Mouse (Mus musculus) stomach, postnatal 0 days (tissue): ENCODE measurements at regions not wholly inside any gene's neighbourhood (a gene's known extent, or its start where the extent isn't known, plus 50 kb on each side); places are given as distances from the start of the nearest gene placed in this dataset.

Experiments
- ATAC-seq: fragments of 200-750 bp; cut with Nextera tagmentation; 2 replicates; pipeline ENCODE4 v1.8.0; 2017; ENCODE audit not compliant: low FRiP score, low TSS enrichment
- DNase-seq: peaks from one replicate; pipeline ENCODE4 v3.0.0-alpha.2; 2016; ENCODE audit warnings: low spot score
- H3K27ac ChIP-seq: fragments of 300-500 bp; sonication (generic); replicated peaks from 2 replicates; pipeline ENCODE4 v1.5.1; 2014; ENCODE audit warnings: mild to moderate bottlenecking, control low read depth
- H3K27me3 ChIP-seq: fragments of 300-500 bp; sonication (generic); 2 replicates; pipeline ENCODE4 v1.6.1; 2014; ENCODE audit warnings: low read length; ENCODE audit not compliant: control insufficient read depth, insufficient read depth
- H3K36me3 ChIP-seq: fragments of 300-500 bp; sonication (generic); 2 replicates; pipeline ENCODE4 v1.6.1; 2014; ENCODE audit warnings: low read length, mixed read lengths; ENCODE audit not compliant: control insufficient read depth, insufficient read depth
- H3K4me1 ChIP-seq: fragments of 300-500 bp; sonication (generic); replicated peaks from 2 replicates; pipeline ENCODE4 v1.6.1; 2014; ENCODE audit warnings: antibody characterized with exemption; ENCODE audit not compliant: control insufficient read depth, insufficient read depth
- H3K4me2 ChIP-seq: fragments of 300-500 bp; sonication (generic); replicated peaks from 2 replicates; pipeline ENCODE4 v1.6.1; 2014; ENCODE audit warnings: low read depth, mild to moderate bottlenecking, control low read depth, moderate library complexity
- H3K4me3 ChIP-seq: fragments of 300-500 bp; sonication (generic); 2 replicates; pipeline ENCODE4 v1.5.1; 2014; ENCODE audit warnings: low read depth, low read length, control low read depth
- H3K9ac ChIP-seq: fragments of 300-500 bp; sonication (generic); 2 replicates; pipeline ENCODE4 v1.6.1; 2014; ENCODE audit warnings: mild to moderate bottlenecking, low read length, control low read depth, mixed read lengths
- H3K9me3 ChIP-seq: fragments of 300-500 bp; sonication (generic); 2 replicates; pipeline ENCODE4 v1.6.1; 2016; ENCODE audit warnings: low read length; ENCODE audit not compliant: control insufficient read depth
- CTCF ChIP-seq: IDR thresholded peaks from 2 replicates; pipeline ENCODE4 v1.5.1; 2016; ENCODE audit warnings: antibody characterized with exemption, low read depth, mild to moderate bottlenecking, moderate library complexity
- EP300 ChIP-seq: optimal IDR thresholded peaks from 2 replicates; pipeline ENCODE3; 2016; ENCODE audit warnings: antibody characterized with exemption
- WGBS: fragments of 180-500 bp; shearing (Covaris S2); extraction: QIAGEN DNeasy Blood & Tissue Kit; methylation state at CpG from one replicate; pipeline ENCODE4 v1.1.7; 2014; 5-methylcytosine and 5-hydroxymethylcytosine counted together

- no peak for DNase-seq
- Histone ChIP-seq H3K9ac (no peak overlapping the region), H3K36me3 (no peaks in the 10 kb centered on the region), H3K27me3 (no peaks in the 10 kb centered on the region), H3K9me3 (no peaks in the 10 kb centered on the region), H3K4me1 (no peaks in the 10 kb centered on the region), H3K4me2 (no peak overlapping the region), H3K4me3 (no peak overlapping the region), H3K27ac (no peak overlapping the region)
- no peak for TF ChIP-seq CTCF
- TF ChIP-seq EP300: no peak
- whole genome bisulfite sequencing: 57% methylated on average over 3 of the region's 3 CpGs
- no peak for ATAC-seq
These were observed 311.7 kb downstream of the Actr3 start for GRCm38 (mm10) chr1:125123861-125124260.

GRCm38 (mm10) chr1:125100596-125100995, 334.9 kb downstream of the Actr3 start:
- Histone ChIP-seq H3K9me3 (no peaks in the 10 kb centered on the region), H3K36me3 (no peaks in the 10 kb centered on the region), H3K27ac (no peak overlapping the region), H3K4me2 (no peak overlapping the region), H3K4me1 (no peaks in the 10 kb centered on the region), H3K9ac (no peak overlapping the region), H3K27me3 (no peaks in the 10 kb centered on the region), H3K4me3 (no peak overlapping the region)
- ATAC-seq (no peak), DNase-seq (no peak)
- no peak for TF ChIP-seq EP300
- no peak for TF ChIP-seq CTCF
- WGBS: 72% methylated on average over 2 of the region's 2 CpGs

- Histone ChIP-seq H3K36me3 (no peaks in the 10 kb centered on the region), H3K4me3 (no peak overlapping the region), H3K27me3 (no peaks in the 10 kb centered on the region), H3K4me1 (no peaks in the 10 kb centered on the region), H3K9me3 (no peaks in the 10 kb centered on the region), H3K9ac (no peak overlapping the region), H3K4me2 (no peak overlapping the region), H3K27ac (no peak overlapping the region)
- ATAC-seq (no peak), DNase-seq (no peak)
- WGBS: 76% methylated on average over 4 of the region's 4 CpGs
- TF ChIP-seq CTCF (no peak), EP300 (no peak)
These were observed 350.6 kb downstream of the Actr3 start for GRCm38 (mm10) chr1:125084906-125085305.

GRCm38 (mm10) chr1:125039572-125040326, 395.8 kb downstream of the Actr3 start:
- TF ChIP-seq CTCF (no peak), EP300 (no peak)
- Histone ChIP-seq H3K36me3 (no peaks in the 10 kb centered on the region), H3K4me2 (no peak overlapping the region), H3K4me1 (no peaks in the 10 kb centered on the region), H3K9me3 (no peaks in the 10 kb centered on the region), H3K27me3 (no peaks in the 10 kb centered on the region), H3K27ac (no peak overlapping the region), H3K4me3 (no peak overlapping the region), H3K9ac (no peak overlapping the region)
- DNase-seq (peak; percentile 12), ATAC-seq (no peak)
- WGBS: 46% methylated on average over 4 of the region's 4 CpGs

GRCm38 (mm10) chr1:125013301-125013700, 422.2 kb downstream of the Actr3 start:
- Histone ChIP-seq H3K9me3 (no peaks in the 10 kb centered on the region), H3K4me1 (no peaks in the 10 kb centered on the region), H3K4me2 (no peak overlapping the region), H3K36me3 (no peaks in the 10 kb centered on the region), H3K27ac (no peak overlapping the region), H3K4me3 (no peak overlapping the region), H3K27me3 (no peaks in the 10 kb centered on the region), H3K9ac (no peak overlapping the region)
- no peak for ATAC-seq
- no peak for DNase-seq
- TF ChIP-seq EP300: no peak
- no peak for TF ChIP-seq CTCF
- 75% methylated on average over 4 of the region's 4 CpGs for WGBS

GRCm38 (mm10) chr1:125011893-125012292, 423.6 kb downstream of the Actr3 start:
- Histone ChIP-seq H3K9me3 (no peaks in the 10 kb centered on the region), H3K9ac (no peak overlapping the region), H3K27me3 (no peaks in the 10 kb centered on the region), H3K27ac (no peak overlapping the region), H3K4me3 (no peak overlapping the region), H3K4me2 (no peak overlapping the region), H3K36me3 (no peaks in the 10 kb centered on the region), H3K4me1 (no peaks in the 10 kb centered on the region)
- no peak for DNase-seq
- no peak for ATAC-seq
- TF ChIP-seq EP300: no peak
- TF ChIP-seq CTCF: no peak
- 72% methylated on average over 2 of the region's 2 CpGs for WGBS
